Mouse (Mus musculus): ENCODE data around the gene Gm49450. TPM values are rescaled to one million over a fixed set of nuclear protein-coding genes. Genes with fewer than 3 reads are reported as not detected.

Gm49450 gene
- polyA plus RNA-seq, 1 experiment from 2014 or later = not detected

GRCm38 (mm10) chr15:98917538-98918498 is 35.5 kb downstream of the Gm49450 start, which contains the start of gene Lmbr1l:
Gene Lmbr1l, minus strand, starts transcription at chr15:98918231.
- peaks cover 29% of the 10 kb centered on the region for H3K4me1 ChIP-seq (replicated peaks)
- peak within 1 kb of the TSS; percentile 92 for H3K4me3 ChIP-seq (replicated peaks)
- no peaks in the 10 kb centered on the region for H3K27me3 ChIP-seq
- peak; percentile 99 for DNase-seq
- H3K9me3 ChIP-seq (replicated peaks) = no peaks in the 10 kb centered on the region
- peak within 1 kb of the TSS; percentile 81 for H3K9ac ChIP-seq
- H3K4me2 ChIP-seq = peak within 1 kb of the TSS; percentile 96
- peak within 1 kb of the TSS; percentile 88 for H3K27ac ChIP-seq
- under 1% methylated on average over 82 of the region's 82 CpGs for WGBS (ENCODE audit: insufficient replicate concordance)
- ATAC-seq (ENCODE audit: low read depth) = peak; percentile 99
- no peaks in the 10 kb centered on the region for H3K36me3 ChIP-seq

DNA sequence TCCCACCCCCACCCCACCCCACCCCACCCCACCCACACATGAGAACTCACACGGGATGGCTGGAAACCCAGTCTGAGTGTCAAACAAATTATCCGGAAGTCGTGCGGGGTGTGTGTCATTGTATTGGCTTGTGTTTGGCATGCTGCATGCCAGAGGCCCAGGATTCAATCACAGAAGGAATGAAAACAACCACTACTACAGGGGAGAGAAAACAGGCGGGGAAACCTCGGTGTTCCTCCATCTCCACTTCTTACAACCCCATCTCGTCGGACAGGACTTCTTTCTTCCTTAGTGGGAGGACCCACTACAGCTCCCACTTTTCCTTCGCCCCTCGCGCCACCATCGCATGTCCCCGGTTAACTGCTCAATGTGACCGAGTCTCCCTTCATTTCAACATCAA is 36.3 kb downstream of the Gm49450 start:
- Histone ChIP-seq H3K4me2 (peak overlapping the region; percentile 96), H3K36me3 (no peaks in the 10 kb centered on the region), H3K9ac (peak overlapping the region; percentile 81), H3K4me3 (replicated peaks) (peak overlapping the region; percentile 92), H3K27me3 (no peaks in the 10 kb centered on the region), H3K9me3 (replicated peaks) (no peaks in the 10 kb centered on the region), H3K27ac (0 out of 2 replicates have a peak overlapping the region, but pooled peaks have one; percentile 88), H3K4me1 (replicated peaks) (peaks cover 26% of the 10 kb centered on the region)
- 1% methylated on average over 14 of the region's 14 CpGs for WGBS (ENCODE audit: insufficient replicate concordance)
- ATAC-seq (ENCODE audit: low read depth) = no peak
- DNase-seq = no peak

- Histone ChIP-seq H3K27me3 (no peaks in the 10 kb centered on the region), H3K4me3 (replicated peaks) (peak overlapping the region; percentile 92; the same call in 1 of the 2 replicates), H3K27ac (no peak overlapping the region), H3K36me3 (peaks cover 5% of the 10 kb centered on the region; the same call in 1 of the 2 replicates), H3K9me3 (replicated peaks) (no peaks in the 10 kb centered on the region), H3K4me2 (peak overlapping the region; percentile 96), H3K9ac (no peak overlapping the region), H3K4me1 (replicated peaks) (peaks cover 26% of the 10 kb centered on the region)
- WGBS (ENCODE audit: insufficient replicate concordance) = 85% methylated on average over 4 of the region's 4 CpGs
- ATAC-seq (ENCODE audit: low read depth) (no peak), DNase-seq (no peak)
Measured at GRCm38 (mm10) chr15:98916016-98916415, 37.3 kb downstream of the Gm49450 start.

GRCm38 (mm10) chr15:98914903-98915302 is 38.4 kb downstream of the Gm49450 start:
- Histone ChIP-seq H3K4me3 (replicated peaks) (no peak overlapping the region), H3K36me3 (peaks cover 10% of the 10 kb centered on the region), H3K9me3 (replicated peaks) (no peaks in the 10 kb centered on the region), H3K27ac (no peak overlapping the region), H3K4me2 (no peak overlapping the region), H3K4me1 (replicated peaks) (peaks cover 26% of the 10 kb centered on the region), H3K9ac (no peak overlapping the region), H3K27me3 (no peaks in the 10 kb centered on the region)
- no peak for DNase-seq
- no peak for ATAC-seq (ENCODE audit: low read depth)
- 71% methylated on average over 6 of the region's 6 CpGs for WGBS (ENCODE audit: insufficient replicate concordance)

DNA sequence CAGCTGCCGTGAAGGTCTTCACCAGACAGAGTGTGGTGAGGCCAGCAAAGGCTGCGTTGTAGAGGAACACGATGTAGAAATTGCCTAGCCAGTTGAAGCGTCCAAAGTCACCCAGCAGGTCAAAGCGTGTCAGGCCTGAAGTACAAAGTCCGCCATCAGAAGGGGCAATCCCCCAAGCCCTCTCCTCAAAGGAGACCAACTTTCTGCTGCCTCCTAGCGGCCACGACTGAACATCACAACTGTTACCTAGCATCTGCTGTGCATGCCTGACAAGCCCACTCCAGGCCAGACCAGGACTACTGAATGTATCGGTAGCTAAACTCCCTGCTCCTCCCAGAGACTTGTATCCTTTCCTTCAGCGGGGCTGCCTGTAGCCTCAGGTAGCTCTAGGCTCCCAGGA is 48.7 kb downstream of the Gm49450 start:
- Histone ChIP-seq H3K9me3 (replicated peaks) (no peaks in the 10 kb centered on the region), H3K4me3 (replicated peaks) (no peak overlapping the region), H3K27ac (no peak overlapping the region), H3K4me1 (replicated peaks) (no peaks in the 10 kb centered on the region), H3K36me3 (0 out of 2 replicates have a peak, but pooled peaks cover 9% of the 10 kb centered on the region), H3K4me2 (no peak overlapping the region), H3K9ac (no peak overlapping the region), H3K27me3 (peaks cover 17% of the 10 kb centered on the region)
- ATAC-seq (ENCODE audit: low read depth) = no peak
- WGBS (ENCODE audit: insufficient replicate concordance) = 30% methylated on average over 10 of the region's 10 CpGs
- peak; percentile 30 for DNase-seq

- H3K9me3 ChIP-seq (replicated peaks) = no peaks in the 10 kb centered on the region
- H3K27ac ChIP-seq = no peak overlapping the region
- no peak overlapping the region for H3K4me2 ChIP-seq
- WGBS (ENCODE audit: insufficient replicate concordance) = 89% methylated on average over 2 of the region's 2 CpGs
- ATAC-seq (ENCODE audit: low read depth) (no peak), DNase-seq (no peak)
- no peak overlapping the region for H3K4me3 ChIP-seq (replicated peaks)
- no peaks in the 10 kb centered on the region for H3K36me3 ChIP-seq
- H3K9ac ChIP-seq = no peak overlapping the region
- peaks cover 10% of the 10 kb centered on the region for H3K4me1 ChIP-seq (replicated peaks)
- peaks cover 38% of the 10 kb centered on the region for H3K27me3 ChIP-seq
Measured at GRCm38 (mm10) chr15:98902600-98902999, 50.8 kb downstream of the Gm49450 start.

DNA sequence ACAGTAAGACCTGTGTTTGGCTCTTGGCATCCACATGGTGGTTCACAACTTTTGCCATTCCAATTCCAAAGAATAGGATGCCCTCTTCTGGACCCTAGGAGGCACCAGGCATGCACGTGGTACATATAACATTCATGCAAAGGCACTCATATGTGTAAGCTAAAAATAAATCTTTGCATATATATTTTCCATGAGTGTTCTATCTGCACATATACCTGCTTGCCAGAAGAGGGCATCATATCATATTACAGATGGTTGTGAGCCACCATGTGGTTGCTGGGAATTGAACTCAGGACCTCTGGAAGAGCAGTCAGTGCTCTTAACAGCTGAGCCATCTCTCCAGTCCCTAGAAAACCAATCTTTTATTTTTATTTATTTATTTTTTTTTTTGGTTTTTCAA is 51.8 kb downstream of the Gm49450 start:
- Histone ChIP-seq H3K4me1 (replicated peaks) (peaks cover 21% of the 10 kb centered on the region), H3K4me2 (no peak overlapping the region), H3K9me3 (replicated peaks) (no peaks in the 10 kb centered on the region), H3K9ac (no peak overlapping the region), H3K4me3 (replicated peaks) (no peak overlapping the region), H3K27ac (no peak overlapping the region), H3K36me3 (no peaks in the 10 kb centered on the region), H3K27me3 (peaks cover 48% of the 10 kb centered on the region)
- 43% methylated on average over 1 of the region's 1 CpGs for WGBS (ENCODE audit: insufficient replicate concordance)
- DNase-seq (no peak), ATAC-seq (ENCODE audit: low read depth) (no peak)

GRCm38 (mm10) chr15:98897928-98898800 is 55.2 kb downstream of the Gm49450 start, which contains the start of gene Dhh:
Gene Dhh, minus strand, starts transcription at chr15:98898540.
- peak within 1 kb of the TSS; percentile 38 for H3K4me2 ChIP-seq
- ATAC-seq (ENCODE audit: low read depth) (no peak), DNase-seq (no peak)
- peak within 1 kb of the TSS; percentile 16; the same call in 1 of the 2 replicates for H3K4me3 ChIP-seq (replicated peaks)
- H3K9me3 ChIP-seq (replicated peaks) = no peaks in the 10 kb centered on the region
- peaks cover 55% of the 10 kb centered on the region for H3K4me1 ChIP-seq (replicated peaks)
- peaks cover 82% of the 10 kb centered on the region for H3K27me3 ChIP-seq
- 2% methylated on average over 41 of the region's 41 CpGs for WGBS (ENCODE audit: insufficient replicate concordance)
- no peak within 1 kb of the TSS for H3K9ac ChIP-seq
- no peaks in the 10 kb centered on the region for H3K36me3 ChIP-seq
- no peak within 1 kb of the TSS for H3K27ac ChIP-seq

DNA sequence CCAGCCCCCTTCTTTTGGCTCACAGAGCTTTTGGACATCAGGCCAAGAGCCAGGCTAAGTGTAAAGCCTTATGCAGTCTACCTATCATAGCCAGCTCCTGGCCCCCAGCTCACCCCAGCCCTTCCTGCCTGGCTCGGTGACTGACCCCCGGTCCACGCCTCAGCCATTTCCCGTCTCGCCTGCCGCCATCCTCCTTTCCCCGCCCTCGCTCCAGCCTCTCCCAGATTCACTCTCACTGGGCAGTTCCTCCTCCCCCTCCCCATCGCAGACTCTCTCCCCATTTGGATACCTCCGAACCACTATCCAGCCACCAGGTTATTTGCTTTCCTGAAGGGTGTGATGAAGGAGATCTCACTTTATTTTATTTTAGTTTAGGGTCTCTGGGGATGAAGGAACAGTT is 55.9 kb downstream of the Gm49450 start:
- H3K36me3 ChIP-seq = no peaks in the 10 kb centered on the region
- H3K27me3 ChIP-seq = peaks cover 89% of the 10 kb centered on the region
- H3K27ac ChIP-seq = no peak overlapping the region
- peak overlapping the region; percentile 14; the same call in 1 of the 2 replicates for H3K4me3 ChIP-seq (replicated peaks)
- ATAC-seq (ENCODE audit: low read depth) (no peak), DNase-seq (no peak)
- no peak overlapping the region for H3K9ac ChIP-seq
- peak overlapping the region; percentile 38; the same call in 1 of the 2 replicates for H3K4me2 ChIP-seq
- H3K4me1 ChIP-seq (replicated peaks) = peaks cover 60% of the 10 kb centered on the region
- no peaks in the 10 kb centered on the region for H3K9me3 ChIP-seq (replicated peaks)
- WGBS (ENCODE audit: insufficient replicate concordance) = 3% methylated on average over 10 of the region's 10 CpGs

- peak overlapping the region; percentile 26; the same call in 1 of the 2 replicates for H3K9ac ChIP-seq
- no peaks in the 10 kb centered on the region for H3K9me3 ChIP-seq (replicated peaks)
- no peak overlapping the region for H3K27ac ChIP-seq
- WGBS (ENCODE audit: insufficient replicate concordance) = 2% methylated on average over 41 of the region's 41 CpGs
- peak overlapping the region; percentile 85 for H3K4me2 ChIP-seq
- H3K36me3 ChIP-seq = no peaks in the 10 kb centered on the region
- ATAC-seq (ENCODE audit: low read depth) = peak; percentile 69
- H3K4me1 ChIP-seq (replicated peaks) = peaks cover 75% of the 10 kb centered on the region
- peak overlapping the region; percentile 61 for H3K4me3 ChIP-seq (replicated peaks)
- H3K27me3 ChIP-seq = peaks cover 93% of the 10 kb centered on the region
- no peak for DNase-seq
Measured at GRCm38 (mm10) chr15:98895635-98896589, 57.4 kb downstream of the Gm49450 start.

Measured in liver, embryonic 13.5 days (tissue).